Mouse (Mus musculus) gastrocnemius, adult 18-20 months (tissue): Measurements from ENCODE around the gene Dnajc21. TPM values are rescaled to one million over a fixed set of nuclear protein-coding genes. Genes with fewer than 3 reads are reported as not detected.
A peak's percentile ranks its signal among the peaks of the same experiment; 100 is the strongest.
"Not testable (repeated sequence)": the region's sequence is repeated elsewhere in the genome, so short reads cannot be mapped to it uniquely, and the experiment has no call there.

Experiments
- DNase-seq: peaks from one replicate; pipeline ENCODE4 v3.0.0; 2021; ENCODE audit warnings: low spot score
- long read RNA-seq, 2 experiments: library from polyadenylated mRNA; stranded (forward); transcript quantifications; one replicate each; pipeline ENCODE4 v2.0.0; 2021
- total RNA-seq, 2 experiments: library from RNA; stranded (reverse); gene quantifications; 2 replicates each; pipeline ENCODE4 v1.2.3; 2021

Dnajc21 gene
- total RNA-seq = 10 to 100 TPM; 70.1 to 79.0 TPM
- long read RNA-seq, experiment 1, transcript Dnajc21-201 (12 exons, 2,060 nt) = major isoform, 113 of 119 reads
- long read RNA-seq, experiment 1, partial matches to known transcripts = 3 of 119 reads
- long read RNA-seq, experiment 1, other reads (novel, unspliced or antisense) = 2 of 119 reads
- long read RNA-seq, experiment 2, transcript Dnajc21-201 (12 exons, 2,060 nt) = major isoform, 97 of 106 reads
- long read RNA-seq, experiment 2, partial matches to known transcripts = 3 of 106 reads
- long read RNA-seq, experiment 2, other reads (novel, unspliced or antisense) = 6 of 106 reads

DNA sequence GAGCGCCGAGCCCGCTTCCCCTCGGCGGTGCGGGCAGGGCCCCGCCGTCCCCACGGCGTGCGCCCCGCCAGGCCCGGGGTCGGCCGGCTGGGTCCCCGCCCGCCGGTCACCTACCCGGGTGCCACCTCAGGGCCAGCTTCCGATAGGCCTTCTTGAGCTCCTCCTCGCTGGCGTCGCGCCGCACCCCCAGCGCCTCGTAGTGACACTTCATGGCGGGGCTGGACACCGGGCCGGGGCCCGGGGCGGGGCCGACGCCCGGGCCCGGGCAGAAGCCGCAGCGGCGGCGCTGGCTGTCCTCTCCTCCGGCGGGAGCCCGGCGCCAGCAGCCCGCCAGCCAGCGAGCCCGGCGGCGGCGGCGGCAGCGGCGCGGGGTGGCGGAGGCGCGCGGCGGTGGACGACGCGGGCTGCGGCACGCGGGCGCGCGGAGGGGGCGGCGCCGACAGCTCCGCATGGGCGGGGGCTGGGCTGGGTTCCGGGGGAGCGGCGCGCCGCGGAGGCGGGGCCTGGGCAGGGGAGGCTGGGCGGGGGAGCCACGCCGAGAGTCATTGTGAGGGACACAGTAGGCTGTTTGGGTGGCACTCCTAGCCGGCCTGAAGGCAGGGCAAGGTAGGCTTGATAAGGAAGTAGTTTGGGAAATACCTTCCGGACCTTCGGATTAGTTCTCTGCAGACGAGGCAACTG is at the start of gene Dnajc21:
Gene Dnajc21 (minus strand): TSS at position 366 of the 681 bp plus-strand sequence.
- DNase-seq = peak; percentile 88

DNA sequence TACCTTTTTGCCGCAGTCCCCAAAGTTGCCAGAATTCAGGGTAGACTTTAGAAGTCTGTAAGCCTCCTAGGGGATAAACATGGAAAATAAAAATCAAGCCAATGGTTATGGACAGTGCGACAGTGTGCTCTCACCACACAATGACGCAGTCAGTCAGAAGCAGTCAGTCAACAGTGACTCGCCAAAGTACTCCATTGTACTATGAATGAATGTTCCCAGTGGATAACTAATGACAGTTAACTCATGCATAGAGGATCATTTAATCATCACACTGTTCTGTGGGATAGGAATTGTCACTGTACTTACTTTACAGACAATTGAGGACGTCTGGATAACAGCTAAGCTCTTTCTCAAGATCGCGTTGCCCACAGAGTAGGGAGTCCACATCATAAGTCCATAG is 44.9 kb upstream of the Dnajc21 start:
- no peak for DNase-seq

DNA sequence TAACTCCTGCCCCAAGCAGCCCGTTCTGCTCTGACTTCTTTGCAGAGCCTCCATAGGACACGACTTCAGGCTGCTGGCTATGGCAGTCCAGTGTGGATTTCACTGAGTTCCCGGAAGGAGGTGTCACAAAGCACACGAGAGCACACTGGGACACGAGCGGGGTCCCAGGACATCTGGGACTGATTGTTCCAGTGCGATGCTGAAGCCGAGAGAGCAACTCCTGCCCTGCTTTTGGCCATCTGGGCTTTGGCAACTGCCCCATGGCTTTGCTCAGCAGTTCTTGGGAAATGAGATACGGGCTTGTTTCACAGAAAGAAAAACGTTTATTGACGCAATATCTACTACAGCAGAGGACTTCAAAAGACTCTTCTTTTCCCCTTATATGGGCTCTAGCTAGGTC is 35.8 kb upstream of the Dnajc21 start:
- peak; percentile 53 for DNase-seq

DNA sequence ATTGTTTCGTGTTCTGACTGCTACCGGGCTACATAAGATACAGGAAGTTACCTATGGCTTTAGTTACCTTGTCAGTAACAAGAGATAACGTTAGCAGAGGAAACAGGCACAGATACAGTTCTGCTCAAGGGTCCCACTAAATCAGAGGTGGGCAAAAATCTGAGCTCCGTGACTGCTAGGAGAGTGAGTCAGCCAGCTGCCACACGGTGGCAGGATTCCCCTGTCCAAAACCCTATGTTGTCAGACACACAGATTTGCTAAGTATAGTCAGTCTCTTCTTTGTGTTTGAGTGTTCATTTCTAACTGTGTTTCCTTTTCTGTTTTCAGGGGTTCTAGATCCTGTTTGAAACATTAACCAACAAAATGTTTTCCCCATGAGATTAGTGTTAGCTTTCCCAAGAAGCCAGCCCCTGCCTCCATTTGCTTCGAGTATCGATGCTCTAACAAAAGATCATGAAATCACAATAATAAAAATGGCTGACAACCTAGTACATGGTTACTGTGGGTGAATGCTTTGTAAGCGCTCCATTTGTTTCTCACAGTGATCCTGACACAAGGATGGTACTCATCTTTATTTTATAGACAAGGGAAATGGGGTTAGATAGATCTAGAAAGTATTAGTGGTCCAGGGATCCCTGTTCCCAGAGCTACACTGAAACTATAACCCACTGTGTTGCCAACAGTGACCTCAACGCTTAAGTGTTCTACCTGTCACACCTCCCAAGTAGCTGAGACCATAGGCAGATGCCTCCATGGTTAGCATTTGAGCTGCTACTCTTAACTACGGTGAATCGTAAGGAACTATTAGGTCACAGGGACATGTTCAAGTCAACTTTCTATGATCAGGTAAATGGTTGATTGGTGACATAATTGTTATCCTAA is 30.8 kb upstream of the Dnajc21 start:
- peak; percentile 13 for DNase-seq

DNA sequence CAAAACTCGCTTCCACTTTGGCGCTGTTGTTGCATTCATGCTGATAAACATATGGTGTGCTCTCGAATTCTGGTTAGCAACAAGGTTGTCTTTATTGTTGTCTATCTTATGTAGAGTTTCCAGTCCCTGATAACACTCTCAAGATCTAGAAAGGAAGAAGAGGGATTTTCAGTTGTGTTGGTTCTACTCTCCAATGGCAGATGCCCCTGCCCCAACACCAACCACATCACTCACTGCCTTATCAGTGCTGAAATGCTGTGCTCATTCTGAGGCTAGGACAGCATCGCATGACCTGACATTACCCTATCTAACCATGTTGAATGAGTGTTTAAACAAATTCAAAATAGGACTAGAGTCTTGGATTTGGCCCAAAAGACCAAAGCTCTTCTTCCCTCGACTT is 29.7 kb upstream of the Dnajc21 start:
- no peak for DNase-seq

DNA sequence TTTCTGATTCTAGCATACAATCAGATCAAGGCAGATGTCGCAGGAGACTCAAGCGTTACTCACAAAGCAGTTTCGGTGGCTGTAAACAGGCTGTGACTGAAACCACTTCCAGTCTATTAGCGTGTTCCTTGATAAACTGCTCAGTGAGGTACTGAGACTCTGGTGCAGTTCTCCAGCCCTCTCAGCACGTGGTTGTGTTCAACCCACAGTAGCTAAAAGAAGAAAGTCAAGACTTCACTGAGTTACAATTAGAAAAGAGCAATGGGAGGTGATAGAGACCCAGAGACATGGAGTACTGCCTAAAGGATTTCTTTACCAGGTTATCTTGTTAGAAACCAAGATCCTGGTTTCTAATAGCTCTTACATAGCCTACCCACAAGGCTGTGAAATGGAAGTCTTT is 29.3 kb upstream of the Dnajc21 start:
- no peak for DNase-seq

DNA sequence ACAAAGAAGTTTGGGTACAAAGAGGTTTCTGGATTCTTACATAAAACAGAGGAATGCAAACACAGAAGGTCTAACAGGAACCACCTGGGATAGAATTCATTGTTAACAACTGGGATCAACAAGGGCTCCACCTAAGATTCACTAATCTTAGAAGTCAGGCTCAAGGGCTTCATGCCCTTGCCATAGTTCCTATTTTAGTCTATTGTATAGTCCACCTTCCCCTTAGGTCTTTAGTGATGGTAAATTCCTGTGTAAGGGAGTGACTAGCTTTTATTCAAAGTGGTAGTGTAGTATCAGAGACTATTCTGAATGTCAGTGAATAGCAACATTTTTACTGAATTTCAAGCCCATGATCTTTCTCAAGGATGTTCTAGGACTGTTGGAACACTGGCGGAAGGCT is 26.4 kb upstream of the Dnajc21 start:
- not testable (repeated sequence) for DNase-seq

DNA sequence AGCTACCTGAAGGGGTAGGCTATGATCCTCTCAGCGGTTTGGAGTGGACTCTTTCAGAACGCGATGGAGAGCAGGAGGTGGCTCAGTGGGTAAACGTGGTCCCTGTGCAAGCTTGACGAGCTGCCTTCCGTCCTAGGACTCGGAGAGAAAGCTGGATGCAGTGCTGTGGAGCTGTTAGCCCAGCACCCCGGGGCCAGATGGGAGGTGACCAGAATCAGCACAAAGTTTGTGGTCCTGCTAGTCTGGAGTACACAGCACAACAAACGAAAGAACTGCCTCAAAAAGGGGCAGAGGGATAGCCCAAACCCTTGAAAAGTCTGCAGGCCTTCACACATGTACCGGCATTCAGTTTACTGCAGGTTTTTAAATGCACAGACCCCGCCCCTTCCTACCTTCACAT is 25.6 kb upstream of the Dnajc21 start:
- DNase-seq = no peak

DNA sequence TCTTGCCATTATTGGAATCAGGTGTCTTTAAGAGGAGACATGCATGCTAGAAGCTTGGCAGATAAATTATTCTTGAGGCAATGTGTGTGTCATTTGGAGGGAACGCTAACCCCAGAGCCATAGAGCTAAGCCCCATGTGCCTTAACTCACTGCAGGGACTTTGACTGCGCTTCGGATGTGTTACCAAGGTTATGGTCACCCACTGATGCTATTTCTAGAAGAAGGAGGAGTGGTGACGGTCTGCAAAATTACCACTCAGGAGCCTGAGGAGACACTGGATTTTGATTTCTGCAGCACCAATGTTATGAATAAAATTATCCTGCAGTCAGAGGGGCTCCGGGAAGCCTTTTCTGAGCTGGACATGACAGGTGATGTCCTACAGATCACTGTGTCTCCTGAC is 19.8 kb upstream of the Dnajc21 start:
- DNase-seq = no peak

DNA sequence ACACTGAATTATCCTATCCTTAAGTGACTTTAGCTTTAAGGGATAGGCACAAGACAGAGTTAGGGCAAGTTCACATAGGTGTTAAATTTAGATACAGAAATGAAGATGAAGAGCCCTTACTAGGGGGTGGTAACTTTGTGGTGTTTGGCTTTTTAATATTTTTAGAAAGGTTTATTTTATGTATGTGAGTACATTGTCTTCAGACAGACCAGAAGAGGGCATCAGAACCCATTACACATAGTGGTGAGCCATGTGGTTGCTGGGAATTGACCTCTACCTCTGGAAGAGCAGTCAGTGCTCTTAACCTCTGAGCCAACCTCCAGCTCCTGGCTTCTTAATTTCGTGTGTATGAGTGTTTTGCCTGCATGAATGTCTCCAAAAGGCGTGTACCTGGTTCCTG is 16.9 kb upstream of the Dnajc21 start:
- no peak for DNase-seq

DNA sequence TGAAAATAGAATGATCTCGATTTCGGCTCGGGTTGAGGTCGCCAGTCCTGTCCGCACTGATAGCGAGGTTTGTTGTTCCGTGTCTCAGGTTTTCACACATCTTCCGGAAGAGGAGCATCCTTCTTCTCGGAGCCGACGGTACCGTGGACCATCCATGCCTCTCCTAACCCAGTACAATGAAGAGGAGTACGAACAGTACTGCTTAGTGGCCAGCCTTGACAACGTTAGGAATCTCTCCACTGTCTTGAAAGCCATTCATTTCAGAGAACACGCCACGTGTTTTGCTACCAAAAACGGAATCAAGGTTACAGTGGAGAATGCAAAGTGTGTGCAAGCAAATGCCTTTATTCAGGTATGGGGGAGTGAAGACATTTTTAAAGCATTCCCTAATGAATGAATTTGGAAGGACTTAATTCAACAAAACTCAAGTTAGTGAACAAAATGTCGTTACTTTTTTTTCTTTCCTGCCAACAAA is 16.1 kb upstream of the Dnajc21 start:
- DNase-seq = no peak

DNA sequence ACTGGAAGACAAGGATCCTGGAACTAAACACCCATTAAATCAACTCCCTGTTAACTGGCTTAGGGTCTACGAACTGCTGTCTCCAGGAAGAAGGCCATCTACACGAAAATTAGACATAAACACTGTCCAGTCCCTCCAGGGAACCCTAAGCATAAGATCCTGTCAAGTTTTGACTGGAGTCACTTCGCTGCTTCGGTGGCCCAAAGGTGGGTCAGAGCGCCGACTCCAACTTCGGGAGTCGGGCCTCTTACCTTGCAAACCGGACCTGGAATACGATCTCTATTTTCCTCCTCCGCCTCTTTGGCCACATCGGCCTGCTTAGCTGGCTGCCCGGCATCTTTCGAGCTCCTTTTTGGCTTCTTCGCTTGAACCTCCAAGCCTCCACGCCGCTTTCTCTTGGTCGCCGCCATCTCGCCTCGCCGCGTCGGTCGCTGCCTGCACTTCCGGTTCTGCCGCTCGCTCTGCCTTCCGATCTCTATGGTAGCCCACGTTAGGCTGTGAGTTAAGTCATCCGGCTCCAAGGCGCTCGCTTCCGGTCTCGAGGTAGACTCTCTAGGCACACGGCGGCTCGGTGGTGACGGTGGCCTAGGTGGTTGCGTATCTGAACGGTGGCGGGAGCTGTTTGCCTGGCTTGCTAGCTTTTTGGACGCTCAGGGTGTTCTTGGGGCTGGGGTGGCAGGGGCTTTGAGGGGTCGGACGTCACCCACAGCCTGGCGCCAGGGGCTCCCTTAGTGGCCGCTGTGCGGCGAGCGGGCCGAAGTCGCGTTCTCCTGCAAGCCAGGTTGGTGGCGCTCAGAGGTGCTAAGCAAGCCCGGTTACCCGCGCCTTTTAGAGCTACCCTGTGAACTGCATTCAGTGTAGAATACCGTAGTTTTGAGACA is 15.4 kb upstream of the Dnajc21 start, which contains the start of the genes Brix1 and Rad1:
Gene Brix1 (minus strand): TSS at position 464 of the 881 bp plus-strand sequence.
Gene Rad1 (plus strand): TSS at position 535 of the 881 bp plus-strand sequence.
- peak; percentile 94 for DNase-seq

DNA sequence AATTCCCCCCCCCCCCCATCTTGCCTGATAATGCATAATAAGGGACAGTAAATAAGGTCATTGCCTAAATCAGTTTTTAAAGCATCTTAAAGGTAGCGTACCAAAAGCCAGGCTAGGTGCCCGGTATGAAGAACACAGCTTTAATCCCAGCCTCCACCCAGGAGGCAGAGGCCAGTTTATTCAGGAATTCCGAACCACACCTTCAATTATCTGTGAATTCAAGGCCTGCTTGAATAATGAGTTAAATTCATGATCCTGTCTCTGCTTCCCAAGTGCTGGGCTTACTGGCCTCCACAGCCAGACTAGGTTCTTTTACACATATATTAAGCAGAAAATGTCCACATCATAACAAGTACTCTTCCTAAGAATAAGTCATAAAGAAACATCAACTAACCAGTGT is 625 bp upstream of the Dnajc21 start:
- DNase-seq = no peak

DNA sequence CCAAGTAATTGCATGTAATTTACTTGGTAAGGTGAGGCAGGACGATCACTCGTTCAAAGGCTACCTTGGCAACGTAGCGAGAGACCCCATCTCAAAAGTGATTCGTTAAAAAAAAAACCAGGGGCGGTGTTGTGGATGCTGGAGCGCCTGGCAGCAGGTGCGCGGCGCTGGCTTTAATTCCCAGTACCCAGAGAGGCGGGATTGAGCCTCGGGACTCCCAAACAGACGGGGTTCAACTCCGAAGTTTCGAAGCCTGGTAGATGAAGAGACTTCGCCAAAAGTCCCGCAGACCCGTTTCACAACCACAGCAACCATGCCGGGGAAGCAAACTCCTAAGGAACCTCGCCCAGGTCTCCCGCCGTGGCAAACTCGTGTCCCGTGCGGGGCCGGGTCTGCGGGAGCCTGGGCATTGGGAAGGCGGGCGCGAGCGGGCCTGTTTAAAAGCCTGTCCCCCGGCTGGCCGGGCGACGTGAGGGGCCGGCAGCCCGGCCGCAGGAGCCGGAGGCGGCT is 620 bp downstream of the Dnajc21 start:
- DNase-seq = no peak

DNA sequence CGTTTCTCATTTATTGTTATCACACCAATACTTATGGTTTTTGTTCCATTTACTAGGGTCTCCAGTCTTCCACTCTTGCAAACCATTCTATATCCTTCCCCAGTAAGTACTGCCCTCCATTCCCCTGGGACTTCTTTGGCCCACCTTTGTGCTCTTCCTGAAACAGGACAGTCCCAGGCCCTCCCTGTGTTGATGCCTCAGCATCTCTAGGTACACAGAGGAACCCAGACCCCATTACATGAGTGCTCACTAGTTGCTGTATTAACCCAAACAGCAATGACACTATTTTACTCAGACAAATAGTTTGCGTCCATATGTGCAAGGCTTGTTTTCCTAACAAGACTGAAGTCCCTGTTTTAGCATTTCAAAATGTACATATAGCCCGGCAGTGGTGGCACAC is 1.6 kb downstream of the Dnajc21 start:
- DNase-seq = no peak

DNA sequence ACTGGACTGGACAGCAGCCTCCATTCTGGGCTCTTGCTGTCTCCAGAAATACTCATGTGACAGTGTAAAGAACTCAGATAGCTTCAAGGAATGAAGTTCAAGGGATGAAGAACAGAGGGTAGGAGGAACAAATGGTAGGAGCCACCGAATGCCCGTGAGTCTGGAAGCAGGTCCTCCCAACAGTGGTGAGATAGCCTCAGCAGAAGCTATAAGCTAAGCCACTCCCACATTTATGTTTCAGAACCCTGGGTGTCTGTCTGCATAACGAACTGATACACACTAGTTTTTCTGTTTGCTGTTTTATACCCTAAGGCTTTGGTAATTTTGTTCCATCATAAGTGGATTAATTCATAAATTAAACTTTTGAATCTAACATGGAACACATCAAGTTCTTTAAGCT is 5.6 kb downstream of the Dnajc21 start:
- DNase-seq = no peak

DNA sequence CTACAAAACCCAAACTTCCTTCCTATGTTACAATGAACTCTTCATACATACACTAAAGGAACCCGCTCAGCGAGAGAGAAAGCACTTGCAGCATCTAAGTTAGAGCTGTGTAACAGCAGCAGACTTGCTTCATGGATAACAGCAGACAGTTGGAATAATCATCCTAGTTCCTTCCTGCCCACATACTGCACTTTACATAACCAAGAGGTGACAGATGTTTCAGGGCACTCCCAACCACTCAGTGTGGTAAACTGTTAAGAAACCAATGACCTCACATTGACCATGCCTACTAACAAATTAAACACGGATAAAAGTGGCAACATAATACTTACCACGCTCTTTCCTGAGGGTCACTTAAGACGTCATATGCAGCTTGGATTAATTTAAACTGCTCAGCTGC is 6.8 kb downstream of the Dnajc21 start:
- DNase-seq = no peak

DNA sequence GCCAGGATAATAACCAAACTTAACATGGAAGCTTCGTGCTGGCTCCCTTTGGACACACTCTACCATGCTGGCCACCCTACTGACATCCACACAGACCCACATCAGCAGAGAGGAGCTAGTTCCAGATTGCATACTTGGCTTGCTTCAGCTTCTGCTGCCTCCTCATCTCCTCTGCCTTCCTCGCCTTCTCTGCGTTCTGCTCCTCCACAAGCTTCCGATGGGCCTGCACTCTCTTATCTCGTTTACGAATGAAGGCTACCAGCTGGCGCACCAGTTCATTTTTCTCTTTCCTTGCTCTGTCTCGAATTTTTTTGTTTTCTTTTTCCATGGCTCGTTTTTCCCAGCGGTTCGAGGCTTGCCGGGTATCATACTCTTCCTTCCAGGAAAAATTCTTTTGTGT is 9.3 kb downstream of the Dnajc21 start:
- no peak for DNase-seq

DNA sequence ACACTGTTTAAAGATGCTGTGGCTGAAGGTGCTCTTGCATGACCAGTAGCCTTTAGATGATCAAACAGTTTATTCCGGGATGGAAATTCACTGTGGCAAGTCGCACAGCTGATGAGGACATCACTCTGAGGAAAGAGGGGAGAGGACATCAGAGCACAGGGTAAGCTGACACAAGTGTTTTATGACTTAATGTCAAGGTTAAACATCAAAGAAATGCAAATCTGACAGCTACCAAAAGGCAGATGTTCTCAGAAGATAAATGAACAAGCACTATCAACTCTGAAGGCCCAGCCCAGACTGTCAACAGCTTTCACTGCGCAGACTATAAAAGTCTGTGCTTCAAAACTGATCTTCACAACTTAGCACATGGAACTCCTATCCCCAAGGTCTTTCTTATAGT is 23.2 kb downstream of the Dnajc21 start:
- DNase-seq = no peak

DNA sequence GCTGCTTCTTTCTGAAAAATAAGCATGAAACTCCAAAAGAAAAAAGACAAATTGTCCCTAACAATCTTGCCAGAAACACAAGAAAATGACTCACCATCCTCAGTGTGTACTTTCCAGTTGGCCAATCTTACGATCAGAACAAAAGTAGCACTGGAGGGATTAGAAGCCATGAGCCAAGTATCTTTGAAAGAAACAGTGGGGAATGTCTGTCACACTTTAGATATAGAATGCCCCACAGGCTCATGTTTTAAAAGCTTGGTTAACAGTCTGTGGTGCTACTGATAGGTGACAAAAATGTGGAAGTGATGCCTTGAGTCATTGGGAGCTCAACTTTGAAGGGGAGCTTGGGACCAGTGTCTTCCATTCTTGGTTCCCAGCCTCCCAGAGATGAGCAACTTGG is 28.0 kb downstream of the Dnajc21 start:
- no peak for DNase-seq

DNA sequence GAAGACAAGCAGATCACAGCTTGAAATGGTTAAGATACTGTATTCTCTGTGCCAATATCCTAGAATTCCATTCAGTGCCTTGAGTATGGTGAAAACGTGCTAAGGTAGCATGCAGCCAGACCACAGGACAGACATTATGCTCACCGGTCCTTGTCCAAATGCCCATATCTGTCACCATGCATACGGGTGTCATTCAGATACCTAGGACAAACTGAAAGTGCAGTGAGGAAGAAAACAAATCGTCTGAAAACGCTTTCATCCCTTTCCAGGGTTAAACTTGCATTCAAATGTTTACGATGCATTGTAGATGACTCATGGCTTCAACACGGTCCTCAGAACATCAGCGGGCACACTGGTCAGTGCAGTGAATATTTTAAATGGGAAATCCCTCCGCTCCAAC is 28.8 kb downstream of the Dnajc21 start:
- no peak for DNase-seq
